Mouse (Mus musculus): ENCODE data around the gene Gsk3a.

Gsk3a gene

DNA sequence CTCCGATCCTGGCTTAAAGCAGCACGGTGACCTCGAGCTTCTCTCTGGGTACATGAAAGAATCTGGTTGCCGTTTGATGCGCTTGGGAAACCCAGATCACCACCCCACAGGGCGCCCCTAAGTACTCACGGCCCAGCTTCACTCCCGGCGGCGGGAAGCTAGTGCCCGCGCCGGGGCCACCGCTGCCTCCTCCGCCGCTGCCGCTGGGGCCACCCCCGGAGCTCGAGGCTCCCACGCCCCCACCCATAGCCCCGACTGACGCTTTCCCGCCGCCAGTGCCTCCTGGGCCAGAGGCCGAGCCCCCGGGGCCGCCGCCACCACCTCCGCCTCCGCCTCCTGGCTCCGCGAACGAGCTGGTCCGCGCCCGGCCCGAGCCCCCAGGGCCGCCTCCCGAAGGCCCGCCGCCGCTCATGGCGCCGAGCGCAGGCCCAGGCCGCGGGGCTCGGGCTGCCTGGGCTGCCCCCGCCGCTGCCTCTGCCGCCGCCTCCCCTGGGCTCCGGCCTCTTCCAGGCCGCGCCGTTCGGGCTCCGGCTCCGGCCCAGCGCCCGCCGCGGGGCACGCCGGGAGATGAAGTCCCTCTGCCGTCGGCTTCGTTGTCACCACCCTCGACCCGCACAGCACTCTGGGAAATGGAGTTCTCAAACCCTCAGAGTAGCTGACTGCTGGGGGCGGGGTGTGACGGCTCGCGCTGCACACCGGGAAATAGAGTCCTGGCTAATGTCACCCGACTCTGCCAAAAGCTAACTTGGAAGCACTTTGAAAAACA lies at the start of gene Gsk3a:
Gsk3a (minus strand) TSS at position 603 of the 766 bp plus-strand sequence.
- peak; percentile 99 for DNase-seq (ENCODE audit: low spot score)

GRCm38 (mm10) chr7:25286989-25287388 lies 49.3 kb upstream of the Gsk3a start:
- peak; percentile 49 for DNase-seq (ENCODE audit: low spot score)

- DNase-seq (ENCODE audit: low spot score) = peak; percentile 47
These were observed 48.0 kb upstream of the Gsk3a start for GRCm38 (mm10) chr7:25285511-25286238.

GRCm38 (mm10) chr7:25284766-25285165 lies 47.1 kb upstream of the Gsk3a start:
- peak; percentile 76 for DNase-seq (ENCODE audit: low spot score)

GRCm38 (mm10) chr7:25284171-25284570 lies 46.5 kb upstream of the Gsk3a start:
- no peak for DNase-seq (ENCODE audit: low spot score)

DNA sequence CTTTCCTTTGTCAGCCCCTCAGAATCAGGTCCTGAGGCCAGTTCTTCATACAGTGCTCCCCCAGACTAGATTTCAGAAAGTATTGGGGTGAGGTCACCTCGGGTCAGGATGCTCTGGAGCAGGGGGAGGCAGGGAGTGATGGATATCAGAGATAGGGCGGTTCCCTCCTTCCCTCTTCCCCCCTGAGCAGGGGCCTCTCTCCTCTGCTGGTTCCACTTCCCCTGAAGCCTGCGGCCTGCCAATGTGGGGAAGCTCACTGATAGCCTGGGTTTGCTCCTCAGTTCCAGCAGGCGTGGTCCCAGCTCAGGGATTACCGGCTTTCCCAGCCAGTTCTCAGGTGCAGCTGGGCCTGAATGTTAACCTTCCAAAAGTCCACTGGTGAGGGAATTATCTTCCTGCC lies 46.0 kb upstream of the Gsk3a start:
- DNase-seq (ENCODE audit: low spot score) = peak; percentile 54

GRCm38 (mm10) chr7:25282731-25283211 lies 45.1 kb upstream of the Gsk3a start:
- peak; percentile 75 for DNase-seq (ENCODE audit: low spot score)

DNA sequence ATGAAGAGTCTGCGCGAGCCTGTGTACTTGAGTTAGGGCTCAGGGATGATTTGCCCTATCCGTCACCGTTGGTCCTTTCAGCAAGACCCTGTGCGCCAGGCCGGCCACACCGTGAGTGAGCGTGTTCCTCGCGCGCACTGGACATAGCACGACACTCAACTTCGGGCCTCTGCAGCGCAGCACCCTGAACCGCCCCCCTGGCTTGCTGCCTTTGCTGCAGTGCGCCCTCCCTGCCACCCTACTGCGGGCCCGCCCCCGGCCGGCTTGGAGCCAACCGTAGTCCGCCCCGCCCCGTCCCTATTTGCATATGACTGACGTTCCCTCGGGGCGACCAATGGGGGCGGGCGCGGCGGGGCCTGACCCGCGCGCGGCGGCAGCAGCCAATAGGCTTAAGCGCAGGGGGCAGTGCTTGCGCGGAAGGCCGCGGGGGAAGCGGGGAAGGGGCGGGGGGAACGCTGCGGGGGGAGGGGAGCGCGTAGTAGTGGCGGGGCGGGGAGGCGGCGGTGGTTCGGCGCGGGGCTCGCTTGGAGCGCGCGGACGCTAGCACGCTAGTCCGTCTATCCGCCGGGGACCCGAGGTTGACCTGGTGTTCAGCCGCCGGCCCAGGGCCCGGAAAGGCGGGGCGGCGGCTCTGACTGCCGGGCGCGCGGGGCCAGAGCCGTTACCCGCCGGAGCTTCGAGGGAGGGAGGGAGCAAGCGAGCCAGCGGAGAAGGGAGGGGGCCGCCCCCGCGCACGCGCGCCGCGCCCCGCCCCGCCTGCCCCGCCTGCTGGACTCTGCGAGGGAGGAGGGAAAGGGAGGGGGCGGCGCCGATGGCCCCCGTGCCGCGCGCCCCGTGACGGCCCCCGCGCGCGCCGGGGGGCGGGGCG lies 44.3 kb upstream of the Gsk3a start:
- DNase-seq (ENCODE audit: low spot score) = peak; percentile 99

GRCm38 (mm10) chr7:25281166-25281733 lies 43.6 kb upstream of the Gsk3a start:
- peak; percentile 43 for DNase-seq (ENCODE audit: low spot score)

GRCm38 (mm10) chr7:25279861-25280791 lies 42.5 kb upstream of the Gsk3a start:
- DNase-seq (ENCODE audit: low spot score) = peak; percentile 80

DNA sequence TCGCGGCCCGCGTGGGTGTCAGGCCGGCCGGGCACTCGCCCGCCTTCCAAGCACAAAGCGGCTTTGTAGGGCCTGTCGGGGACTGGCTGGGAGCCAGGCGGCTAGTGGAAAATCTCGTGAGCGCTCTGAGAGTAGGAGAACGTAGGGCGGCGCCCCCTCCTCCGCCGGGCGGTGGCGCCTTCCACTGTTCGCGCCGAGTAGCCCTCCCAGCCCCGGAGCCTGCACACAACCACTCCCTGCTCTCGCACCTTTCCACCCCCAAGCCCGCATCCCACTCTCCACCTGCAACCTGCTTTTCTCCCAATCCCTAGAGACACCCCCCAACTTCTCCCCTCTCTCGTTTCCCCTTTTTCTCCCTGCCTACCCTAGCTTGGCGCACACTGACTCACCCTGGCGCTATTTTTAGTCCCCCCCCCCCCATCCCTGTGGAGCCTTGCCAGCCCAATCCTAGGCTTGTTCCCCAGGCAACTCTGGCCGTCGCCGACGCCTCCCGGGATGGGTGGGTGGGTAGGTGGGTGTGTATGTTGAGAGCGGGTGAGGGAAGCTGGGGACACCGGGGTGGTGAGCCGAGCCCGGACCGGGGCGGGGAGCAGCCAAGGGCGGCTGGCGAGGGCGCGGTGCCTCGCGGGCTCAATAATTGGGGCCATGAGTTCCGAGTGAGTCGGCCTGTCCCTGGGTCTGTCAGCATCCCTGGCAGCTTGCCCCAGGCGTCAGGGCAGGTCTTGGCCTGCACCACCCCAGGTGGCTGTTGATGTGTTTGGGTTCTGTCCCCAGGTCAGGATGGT lies 41.6 kb upstream of the Gsk3a start:
- DNase-seq (ENCODE audit: low spot score) = peak; percentile 96

- DNase-seq (ENCODE audit: low spot score) = peak; percentile 84
These were observed 40.9 kb upstream of the Gsk3a start for GRCm38 (mm10) chr7:25278341-25279075.

DNA sequence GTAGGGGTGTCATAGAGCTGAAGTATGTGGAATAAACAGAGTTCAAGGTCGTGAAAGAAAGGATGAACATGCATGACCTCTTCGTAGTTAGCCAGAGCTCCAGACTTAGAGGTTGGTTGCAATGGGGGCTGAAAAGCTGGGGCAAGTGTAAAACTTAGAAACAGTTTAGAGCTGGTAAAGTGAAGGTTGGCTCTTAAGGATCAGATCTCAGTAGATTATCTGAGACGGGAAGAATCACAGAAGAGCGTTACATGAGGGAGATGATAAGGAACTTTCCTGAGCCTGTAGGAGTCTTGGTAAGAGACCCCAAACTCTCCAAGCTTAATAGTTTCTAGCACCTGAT lies 40.3 kb upstream of the Gsk3a start:
- no peak for DNase-seq (ENCODE audit: low spot score)

- no peak for DNase-seq (ENCODE audit: low spot score)
These were observed 39.8 kb upstream of the Gsk3a start for GRCm38 (mm10) chr7:25277405-25277804.

- DNase-seq (ENCODE audit: low spot score) = no peak
These were observed 38.1 kb upstream of the Gsk3a start for GRCm38 (mm10) chr7:25275555-25276298.

DNA sequence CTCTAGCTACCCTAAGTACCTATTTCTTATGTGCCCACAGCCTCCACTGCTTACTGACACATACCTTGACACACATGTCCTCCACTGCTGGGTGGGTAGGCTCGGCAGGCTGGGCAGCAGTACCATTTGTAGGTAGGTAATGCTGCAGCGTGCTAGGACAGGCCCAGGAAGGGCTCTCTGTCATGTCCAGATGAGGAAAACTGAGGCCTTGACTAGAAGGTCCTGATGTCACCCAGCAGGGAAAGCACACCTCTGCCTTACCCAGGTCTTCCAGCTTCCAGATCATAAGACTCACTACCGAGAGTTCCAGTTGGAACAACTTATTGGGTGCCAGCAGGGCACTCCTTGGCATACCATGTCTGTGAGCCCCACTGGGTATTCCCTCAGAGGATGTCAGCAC lies 37.3 kb upstream of the Gsk3a start:
- DNase-seq (ENCODE audit: low spot score) = no peak

DNA sequence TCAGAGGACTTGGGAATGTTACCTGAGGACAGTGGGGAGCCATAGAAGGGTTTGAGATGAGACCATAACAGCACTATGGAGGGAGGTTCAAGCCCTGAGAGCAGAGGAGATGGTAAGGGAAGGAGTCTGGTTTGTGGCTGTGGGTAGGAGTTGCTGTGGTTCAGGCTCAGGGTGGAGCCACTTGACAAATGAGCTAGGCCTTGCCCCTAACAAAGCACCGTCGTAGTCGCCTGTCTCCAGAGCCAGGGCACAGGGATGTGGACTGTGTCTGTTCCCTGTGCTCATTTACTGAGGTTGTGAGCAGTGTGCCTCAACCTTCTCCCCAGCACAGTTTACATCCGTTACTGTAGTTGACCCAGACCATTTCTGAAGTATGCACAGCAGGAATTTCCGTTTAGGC lies 36.9 kb upstream of the Gsk3a start:
- DNase-seq (ENCODE audit: low spot score) = no peak
